Mouse (Mus musculus) neural tube, embryonic 13.5 days (tissue): ENCODE results near the gene Mboat1. TPM values are rescaled to one million over a fixed set of nuclear protein-coding genes. Genes with fewer than 3 reads are reported as not detected.

ENCODE experiments used
- ATAC-seq: fragments of 200-750 bp; cut with Nextera tagmentation; 2 replicates; pipeline ENCODE4 v1.8.0; 2017; ENCODE audit warnings: low read depth, mild to moderate bottlenecking, moderate TSS enrichment, moderate library complexity
- H3K27ac ChIP-seq: fragments of 300-500 bp; sonication (generic); replicated peaks from 2 replicates; pipeline ENCODE4 v1.5.1; 2015; ENCODE audit warnings: moderate library complexity, mild to moderate bottlenecking, inconsistent platforms
- H3K27me3 ChIP-seq: fragments of 300-500 bp; sonication (generic); 2 replicates; pipeline ENCODE4 v1.6.1; 2015; ENCODE audit warnings: mild to moderate bottlenecking, inconsistent platforms
- H3K36me3 ChIP-seq: fragments of 300-500 bp; sonication (generic); 2 replicates; pipeline ENCODE4 v1.6.1; 2015; ENCODE audit warnings: mild to moderate bottlenecking, inconsistent platforms
- H3K4me1 ChIP-seq: fragments of 300-500 bp; sonication (generic); replicated peaks from 2 replicates; pipeline ENCODE4 v1.6.1; 2015; ENCODE audit warnings: inconsistent platforms
- H3K4me2 ChIP-seq: fragments of 300-500 bp; sonication (generic); 2 replicates; pipeline ENCODE4 v1.6.1; 2015; ENCODE audit warnings: inconsistent platforms, mild to moderate bottlenecking, moderate library complexity
- H3K4me3 ChIP-seq: fragments of 300-500 bp; sonication (generic); 2 replicates; pipeline ENCODE4 v1.5.1; 2015; ENCODE audit warnings: mild to moderate bottlenecking, inconsistent platforms
- H3K9ac ChIP-seq: fragments of 300-500 bp; sonication (generic); 2 replicates; pipeline ENCODE4 v1.6.1; 2015; ENCODE audit warnings: moderate library complexity, mild to moderate bottlenecking, inconsistent platforms
- H3K9me3 ChIP-seq: fragments of 300-500 bp; sonication (generic); 2 replicates; pipeline ENCODE4 v1.6.1; 2016; ENCODE audit warnings: inconsistent platforms
- WGBS: fragments of 180-500 bp; shearing (Covaris S2); methylation state at CpG from one replicate; pipeline ENCODE4 v1.1.7; 2015; 5-methylcytosine and 5-hydroxymethylcytosine counted together
- polyA plus RNA-seq: library from polyadenylated mRNA; unstranded; fragments of >200 nt; fragmentation: Nextera tagmentation; extraction: Ambion mirVana; gene quantifications from 2 replicates; pipeline ENCODE4 v1.2.1, GENCODE M21; 2015

Gene Mboat1
- polyA plus RNA-seq, 1 experiment from 2014 or later, result 2.0 TPM

DNA sequence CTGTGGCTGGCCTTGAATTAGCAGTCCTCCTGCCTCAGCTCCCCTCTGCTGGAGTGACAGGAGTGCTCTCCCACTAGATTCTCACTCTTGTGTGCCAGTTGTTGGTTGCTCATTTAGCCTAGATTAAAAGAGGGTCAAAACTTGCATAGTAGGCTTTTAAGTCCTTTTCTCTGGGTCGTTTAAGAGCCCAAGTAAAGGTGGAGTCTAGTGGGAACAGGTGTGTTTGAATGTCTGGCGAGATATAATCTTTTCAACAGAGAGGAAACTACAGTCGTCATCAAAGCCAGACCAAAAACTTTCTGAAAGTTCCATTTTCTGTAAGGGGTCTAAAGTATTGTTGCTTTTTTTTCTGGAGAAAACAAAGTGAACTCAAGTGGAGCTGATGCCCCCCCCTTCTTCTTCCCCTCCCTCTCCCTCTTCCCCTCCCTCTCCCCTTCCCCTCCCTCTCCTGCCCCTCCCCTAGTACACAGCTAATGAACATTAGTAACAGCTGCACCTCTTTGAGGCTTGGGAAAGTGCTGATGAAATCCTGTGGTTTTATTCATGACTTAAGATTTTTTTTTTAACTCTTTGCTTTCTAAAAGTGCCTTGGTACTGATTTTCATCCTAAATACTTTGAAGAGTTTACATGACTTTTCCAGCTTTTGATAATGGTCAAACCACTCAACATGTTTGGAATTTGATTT lies 55.9 kb downstream of the Mboat1 start:
- Histone ChIP-seq H3K27ac (no peak overlapping the region), H3K4me1 (no peaks in the 10 kb centered on the region), H3K9ac (no peak overlapping the region), H3K27me3 (no peaks in the 10 kb centered on the region), H3K4me3 (no peak overlapping the region), H3K9me3 (no peaks in the 10 kb centered on the region), H3K4me2 (no peak overlapping the region), H3K36me3 (no peaks in the 10 kb centered on the region)
- ATAC-seq, result no peak
- 80% methylated on average over 3 of the region's 3 CpGs for WGBS

DNA sequence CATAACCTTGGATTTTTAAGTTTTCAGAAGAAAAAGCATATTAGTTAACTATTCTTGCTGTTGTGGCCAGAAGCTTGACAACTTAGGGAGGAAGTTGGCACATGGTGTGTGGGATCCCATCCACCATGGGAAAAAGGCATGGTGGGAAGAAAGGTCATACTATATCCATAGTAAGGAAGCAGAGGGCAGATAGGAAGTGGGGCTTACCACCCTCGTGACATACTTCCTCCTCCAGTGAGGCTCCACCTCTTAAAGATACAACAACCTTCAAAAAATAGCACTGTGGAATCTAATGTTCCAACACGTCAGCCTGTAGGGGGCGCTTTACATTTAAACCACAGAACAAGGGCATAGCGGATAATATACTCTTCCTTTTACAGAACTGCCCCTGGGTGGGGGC lies 57.1 kb downstream of the Mboat1 start:
- H3K4me1 ChIP-seq, result no peaks in the 10 kb centered on the region
- H3K4me3 ChIP-seq, result no peak overlapping the region
- no peak for ATAC-seq
- H3K9me3 ChIP-seq, result no peaks in the 10 kb centered on the region
- H3K27me3 ChIP-seq, result no peaks in the 10 kb centered on the region
- H3K4me2 ChIP-seq, result no peak overlapping the region
- 73% methylated on average over 4 of the region's 4 CpGs for WGBS
- H3K9ac ChIP-seq, result no peak overlapping the region
- no peaks in the 10 kb centered on the region for H3K36me3 ChIP-seq
- H3K27ac ChIP-seq, result no peak overlapping the region

DNA sequence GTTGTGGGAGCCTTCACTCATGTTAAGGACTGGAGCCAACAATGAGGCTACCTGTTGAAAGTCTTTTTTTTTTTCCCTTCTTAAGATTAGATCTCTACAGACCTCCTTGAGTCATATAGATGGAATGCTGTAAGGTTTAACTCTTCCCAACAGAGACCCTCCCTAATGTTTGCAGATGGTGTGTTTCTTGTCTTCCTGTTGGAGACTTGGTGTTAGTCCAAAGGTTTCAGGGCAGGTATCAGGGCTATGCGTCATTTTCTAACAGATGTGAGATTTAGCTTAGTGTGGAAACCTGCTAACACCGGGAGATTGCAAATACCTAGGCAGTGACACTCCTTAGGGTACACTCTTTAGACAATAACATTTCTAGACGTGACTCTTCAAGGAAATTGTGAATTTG lies 58.5 kb downstream of the Mboat1 start:
- Histone ChIP-seq H3K27me3 (no peaks in the 10 kb centered on the region), H3K4me3 (no peak overlapping the region), H3K9me3 (no peaks in the 10 kb centered on the region), H3K4me2 (no peak overlapping the region), H3K36me3 (no peaks in the 10 kb centered on the region), H3K4me1 (no peaks in the 10 kb centered on the region), H3K27ac (no peak overlapping the region), H3K9ac (no peak overlapping the region)
- ATAC-seq, result no peak
- WGBS, result 85% methylated on average over 3 of the region's 3 CpGs

DNA sequence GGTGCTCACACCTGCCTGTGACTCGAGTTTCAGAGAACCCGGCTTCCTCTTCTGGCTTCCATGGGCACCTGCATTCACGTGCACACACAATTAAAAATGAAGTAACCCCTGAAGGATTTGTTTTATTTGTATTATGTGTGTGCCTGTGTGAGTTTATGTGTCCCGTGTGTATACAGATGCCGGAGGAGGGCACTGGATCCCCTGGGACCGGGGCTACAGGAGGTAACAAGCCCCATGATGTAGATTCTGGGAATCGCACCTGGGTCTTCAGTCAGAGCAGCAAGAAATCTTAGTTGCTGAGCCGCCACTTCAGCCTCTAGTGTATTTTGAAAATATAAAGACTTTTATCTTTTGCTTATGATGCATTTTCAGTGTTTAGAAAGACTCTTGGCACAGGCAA lies 60.4 kb downstream of the Mboat1 start:
- WGBS, result 81% methylated on average over 8 of the region's 8 CpGs
- Histone ChIP-seq H3K4me1 (no peaks in the 10 kb centered on the region), H3K4me3 (no peak overlapping the region)

DNA sequence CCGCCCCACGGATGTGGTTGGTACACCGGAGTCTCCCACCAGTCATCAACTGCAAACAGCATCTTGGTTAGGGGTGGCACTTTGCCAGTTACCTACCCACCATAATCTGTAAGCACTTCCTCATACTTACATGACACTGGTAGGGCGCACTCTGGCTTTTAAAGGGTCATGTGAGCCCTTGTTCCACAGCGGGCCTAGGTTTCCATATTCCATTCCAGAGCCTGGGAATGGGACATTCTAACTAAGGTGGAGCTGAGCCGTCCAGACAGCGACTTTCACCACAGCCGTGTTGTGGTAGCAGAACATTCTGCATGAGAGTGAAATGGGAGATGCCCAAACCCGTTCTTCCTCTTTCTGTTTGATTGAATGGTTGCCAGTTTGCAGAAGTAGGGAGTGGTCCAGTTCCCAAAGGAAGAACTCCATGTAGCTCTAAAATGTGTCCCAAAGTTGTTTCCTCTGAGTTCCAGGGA lies 61.8 kb downstream of the Mboat1 start:
- H3K4me2 ChIP-seq, result no peak overlapping the region

More for the DNA sequence above, 60.4 kb downstream of the Mboat1 start:
- no peak for ATAC-seq
- Histone ChIP-seq H3K9me3 (no peaks in the 10 kb centered on the region), H3K36me3 (no peaks in the 10 kb centered on the region), H3K27ac (no peak overlapping the region), H3K9ac (no peak overlapping the region), H3K4me2 (no peak overlapping the region), H3K27me3 (no peaks in the 10 kb centered on the region)

DNA sequence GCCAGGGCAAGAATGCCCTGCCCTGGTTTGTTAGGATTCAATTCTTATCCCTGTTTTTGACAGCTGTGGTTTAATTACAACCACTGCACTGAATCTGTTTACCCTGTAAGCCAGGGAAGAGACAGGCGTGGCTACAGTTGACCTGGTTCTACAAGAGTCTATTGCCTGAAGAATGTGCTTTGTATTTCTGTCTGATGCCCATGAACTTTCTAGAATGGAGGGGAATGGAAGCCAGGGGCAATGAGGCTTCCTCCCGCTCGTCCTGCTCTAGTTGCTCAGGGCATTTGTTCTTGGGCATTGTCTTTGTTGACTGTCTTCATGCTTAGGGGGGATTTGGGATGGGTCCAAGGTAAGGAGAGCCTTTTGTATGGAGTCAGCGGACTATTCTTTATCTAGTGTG lies 63.5 kb downstream of the Mboat1 start:
- Histone ChIP-seq H3K4me2 (no peak overlapping the region), H3K36me3 (no peaks in the 10 kb centered on the region), H3K9ac (no peak overlapping the region), H3K27ac (no peak overlapping the region), H3K9me3 (no peaks in the 10 kb centered on the region), H3K27me3 (no peaks in the 10 kb centered on the region), H3K4me1 (no peaks in the 10 kb centered on the region), H3K4me3 (no peak overlapping the region)
- 75% methylated on average over 4 of the region's 4 CpGs for WGBS
- no peak for ATAC-seq

More for the DNA sequence above, 61.8 kb downstream of the Mboat1 start:
- ATAC-seq, result no peak
- Histone ChIP-seq H3K27ac (no peak overlapping the region), H3K36me3 (no peaks in the 10 kb centered on the region), H3K9me3 (no peaks in the 10 kb centered on the region), H3K4me3 (no peak overlapping the region), H3K4me1 (no peaks in the 10 kb centered on the region), H3K9ac (no peak overlapping the region), H3K27me3 (no peaks in the 10 kb centered on the region)
- 94% methylated on average over 9 of the region's 9 CpGs for WGBS

DNA sequence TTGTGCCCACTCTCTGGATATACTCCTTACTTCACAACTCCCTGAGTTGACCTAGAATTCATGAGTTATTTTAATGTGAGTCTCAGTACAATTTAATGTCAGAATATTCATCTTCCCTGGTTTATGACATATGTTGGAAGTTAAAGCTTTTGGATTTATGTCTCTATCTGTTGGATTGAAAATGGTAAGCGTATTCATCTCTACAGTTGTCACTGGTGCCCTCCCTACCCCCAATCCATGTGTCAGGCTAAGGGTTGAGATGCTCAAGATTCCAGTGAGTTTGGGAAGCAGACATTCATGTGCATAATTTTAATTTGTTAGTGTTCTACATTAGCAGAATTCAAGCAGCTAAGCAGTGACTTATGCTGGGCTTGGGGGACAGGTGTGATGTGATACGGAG lies 64.4 kb downstream of the Mboat1 start:
- Histone ChIP-seq H3K27ac (no peak overlapping the region), H3K4me1 (no peaks in the 10 kb centered on the region), H3K27me3 (no peaks in the 10 kb centered on the region), H3K9ac (no peak overlapping the region), H3K4me3 (no peak overlapping the region), H3K9me3 (no peaks in the 10 kb centered on the region), H3K36me3 (no peaks in the 10 kb centered on the region), H3K4me2 (no peak overlapping the region)
- ATAC-seq, result no peak
- 97% methylated on average over 2 of the region's 2 CpGs for WGBS

DNA sequence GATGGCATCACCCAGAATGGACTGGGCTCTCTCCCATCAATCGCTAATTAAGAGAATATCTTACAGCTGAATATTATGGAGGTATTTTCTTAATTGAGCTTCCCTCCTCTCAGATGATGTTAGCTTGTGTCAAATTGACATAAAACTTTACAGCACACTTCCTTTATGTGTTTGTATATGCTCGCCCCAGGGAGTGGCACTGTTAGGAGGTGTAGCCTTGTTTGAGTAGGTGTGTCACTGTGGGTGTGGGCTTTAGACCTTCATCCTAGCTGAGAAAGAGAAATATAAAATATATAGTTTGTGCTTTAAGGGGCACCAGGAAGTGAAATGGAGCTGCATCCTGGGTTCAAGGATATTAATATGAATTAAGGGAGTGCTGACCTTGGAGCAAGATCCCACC lies 66.7 kb downstream of the Mboat1 start:
- Histone ChIP-seq H3K4me1 (no peaks in the 10 kb centered on the region), H3K36me3 (no peaks in the 10 kb centered on the region), H3K9ac (no peak overlapping the region), H3K27ac (no peak overlapping the region), H3K4me3 (no peak overlapping the region), H3K4me2 (no peak overlapping the region), H3K27me3 (no peaks in the 10 kb centered on the region), H3K9me3 (no peaks in the 10 kb centered on the region)
- no peak for ATAC-seq
- WGBS, result 87% methylated on average over 2 of the region's 2 CpGs

DNA sequence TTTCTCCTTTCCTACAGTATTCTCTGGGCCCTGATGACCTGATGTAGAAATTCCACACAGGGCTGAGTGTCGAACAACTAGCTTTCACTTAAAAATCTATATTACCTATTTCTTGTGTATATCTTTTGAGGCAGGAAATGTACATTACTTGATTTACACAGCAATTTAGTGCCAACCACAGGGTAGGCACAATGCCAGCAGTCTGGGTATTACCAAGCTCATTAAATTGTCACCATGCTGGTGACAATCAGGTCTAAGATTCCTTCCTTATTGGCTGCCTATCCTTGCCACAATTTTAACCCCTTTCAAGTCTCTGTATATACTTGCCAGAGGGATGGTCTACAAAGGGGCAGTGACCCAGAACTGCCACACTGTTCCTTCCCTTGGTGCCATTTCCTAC lies 71.9 kb downstream of the Mboat1 start:
- Histone ChIP-seq H3K9me3 (no peaks in the 10 kb centered on the region), H3K27me3 (no peaks in the 10 kb centered on the region), H3K36me3 (no peaks in the 10 kb centered on the region), H3K9ac (no peak overlapping the region), H3K4me1 (no peaks in the 10 kb centered on the region; the same call in 1 of the 2 replicates), H3K27ac (no peak overlapping the region), H3K4me2 (no peak overlapping the region), H3K4me3 (no peak overlapping the region)
- 83% methylated on average over 1 of the region's 1 CpGs for WGBS
- ATAC-seq, result no peak

DNA sequence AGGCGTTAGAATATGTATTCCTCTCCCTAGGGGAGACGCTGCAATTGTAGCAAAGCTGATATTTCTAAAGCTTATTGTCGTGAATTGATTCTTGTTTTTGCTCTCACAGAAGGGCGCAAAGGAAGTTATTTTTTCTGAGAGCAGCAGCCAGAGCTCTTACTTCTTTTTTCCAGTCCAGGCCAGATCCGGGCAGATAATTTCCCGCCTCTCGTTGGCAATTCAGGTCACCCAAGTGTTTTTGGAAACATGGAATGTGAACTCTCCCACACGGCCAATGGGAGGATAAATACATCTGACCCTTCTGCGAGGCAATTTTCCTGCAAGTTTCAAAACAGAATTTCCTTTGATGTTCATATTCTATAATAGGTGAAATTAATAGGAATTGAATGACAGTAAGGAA lies 77.0 kb downstream of the Mboat1 start:
- Histone ChIP-seq H3K9ac (no peak overlapping the region), H3K9me3 (no peaks in the 10 kb centered on the region), H3K4me1 (no peaks in the 10 kb centered on the region; the same call in 1 of the 2 replicates), H3K4me3 (no peak overlapping the region), H3K27me3 (no peaks in the 10 kb centered on the region), H3K27ac (0 out of 2 replicates have a peak overlapping the region, but pooled peaks have one; percentile 28), H3K4me2 (no peak overlapping the region), H3K36me3 (no peaks in the 10 kb centered on the region)
- ATAC-seq, result no peak
- 82% methylated on average over 9 of the region's 9 CpGs for WGBS

DNA sequence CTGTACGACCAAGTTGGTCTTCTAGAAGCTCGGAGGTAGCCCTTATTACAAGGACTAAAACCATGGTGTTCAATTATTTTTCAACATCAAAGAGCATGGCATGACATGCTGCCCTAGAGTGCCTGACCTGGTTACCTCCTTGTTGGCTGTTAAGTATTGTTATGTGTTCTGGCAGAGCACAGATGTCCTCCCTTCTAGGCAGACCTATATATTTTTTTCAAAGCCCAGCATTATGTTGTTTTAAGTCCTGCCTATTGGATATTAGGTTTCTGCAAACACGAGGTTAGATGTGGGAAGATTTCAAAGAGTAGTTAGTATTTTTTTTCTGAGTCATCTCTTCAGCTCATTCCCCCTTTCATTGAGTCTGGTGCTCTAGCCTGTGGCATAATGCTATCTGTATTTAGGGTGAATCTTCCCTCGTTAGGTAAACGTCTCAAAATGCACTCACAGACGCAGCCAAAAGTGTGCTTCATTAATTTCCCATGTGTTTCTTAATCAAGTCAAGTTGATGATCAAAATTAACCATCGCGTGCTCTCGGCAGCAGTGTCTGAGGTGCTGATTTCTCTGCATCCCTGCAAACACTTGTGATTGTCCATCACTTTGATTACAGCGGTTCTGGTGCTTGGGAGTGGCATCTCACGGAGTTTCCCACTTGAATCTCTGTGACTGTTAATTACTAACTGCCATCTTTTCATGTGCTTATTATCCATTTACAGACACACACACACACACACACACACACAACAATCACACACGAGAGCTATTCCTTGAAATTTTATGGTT lies 81.5 kb downstream of the Mboat1 start:
- Histone ChIP-seq H3K9me3 (no peaks in the 10 kb centered on the region), H3K4me1 (no peaks in the 10 kb centered on the region; the same call in 1 of the 2 replicates), H3K4me2 (no peak overlapping the region), H3K4me3 (no peak overlapping the region), H3K9ac (no peak overlapping the region), H3K27ac (no peak overlapping the region), H3K27me3 (no peaks in the 10 kb centered on the region), H3K36me3 (no peaks in the 10 kb centered on the region)
- ATAC-seq, result no peak
- WGBS, result 77% methylated on average over 12 of the region's 12 CpGs

DNA sequence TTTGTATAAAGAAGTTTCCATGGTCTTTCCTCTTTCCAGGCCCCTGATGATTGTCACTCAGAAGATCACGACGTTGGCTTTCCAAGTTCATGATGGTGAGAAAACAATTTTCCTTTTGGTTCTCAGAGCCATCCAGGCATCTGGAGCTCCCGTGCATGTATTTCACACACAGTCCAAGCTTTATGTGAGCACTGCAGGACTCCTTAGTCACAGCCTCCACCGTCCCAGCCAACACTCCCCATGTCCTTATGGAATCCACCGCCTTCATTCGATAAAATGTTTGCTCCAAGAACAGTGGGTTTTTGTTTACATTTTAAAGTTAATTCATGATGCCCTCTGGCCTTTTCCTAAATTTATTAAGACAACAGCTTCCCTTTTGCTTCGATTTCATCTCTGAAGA lies 83.3 kb downstream of the Mboat1 start:
- no peak overlapping the region for H3K4me2 ChIP-seq
- WGBS, result 75% methylated on average over 7 of the region's 7 CpGs
- ATAC-seq, result no peak
- no peak overlapping the region for H3K27ac ChIP-seq
- H3K4me3 ChIP-seq, result no peak overlapping the region
- no peaks in the 10 kb centered on the region for H3K4me1 ChIP-seq
- no peaks in the 10 kb centered on the region for H3K9me3 ChIP-seq
- no peaks in the 10 kb centered on the region for H3K36me3 ChIP-seq
- no peak overlapping the region for H3K9ac ChIP-seq
- H3K27me3 ChIP-seq, result no peaks in the 10 kb centered on the region
